Comparison of ENCODE assay signal across 8 mouse cellular contexts in genomic region chr11:98922307-98922706, GRCm38 (mm10). TPM values are rescaled to one million over a fixed set of nuclear protein-coding genes. Genes with fewer than 3 reads are reported as not detected.
DNase-seq lines count a peak whose midpoint lies in the region; ATAC-seq and TF ChIP-seq lines count a peak whose summit lies in the region.
"Not testable (repeated sequence)": the region's sequence is repeated elsewhere in the genome, so short reads cannot be mapped to it uniquely, and the experiment has no call there.

No protein-coding gene starts in this region.

- not testable (repeated sequence) for TF ChIP-seq EP300 in liver, embryonic 14.5 days (IDR thresholded peaks at IDR 0.05; ENCODE audit: low read depth)

- peak; percentile 71 for TF ChIP-seq CTCF in liver, embryonic 14.5 days (IDR thresholded peaks at IDR 0.05; ENCODE audit: low read depth)
- peak; percentile 37; the same call in 1 of the 2 replicates for TF ChIP-seq CTCF in testis, adult 2 months (IDR thresholded peaks at IDR 0.05; ENCODE audit: control insufficient read depth, insufficient read depth, insufficient replicate concordance, low read depth, low read length)

- not testable (repeated sequence) for H3K27me3 ChIP-seq in embryonic facial prominence, embryonic 13.5 days; heart, embryonic 16.5 days (ENCODE audit: control insufficient read depth, insufficient read depth, low read length); kidney, embryonic 14.5 days (ENCODE audit: control insufficient read depth, insufficient read depth, low read length); liver, embryonic 14.5 days (ENCODE audit: control insufficient read depth, insufficient read depth, low read length); neural tube, embryonic 11.5 days (ENCODE audit: control insufficient read depth, insufficient read depth, low read length); testis, adult 2 months (ENCODE audit: control insufficient read depth, insufficient read depth, low read length)

- not testable (repeated sequence) for H3K9me3 ChIP-seq in embryonic facial prominence, embryonic 13.5 days; heart, embryonic 16.5 days (replicated peaks; ENCODE audit: control insufficient read depth, low read length); kidney, embryonic 14.5 days (ENCODE audit: control insufficient read depth, low read length); liver, embryonic 14.5 days (ENCODE audit: control insufficient read depth, low read length); neural tube, embryonic 11.5 days (ENCODE audit: control insufficient read depth, low read length)

- WGBS in embryonic facial prominence, embryonic 13.5 days: 7% methylated on average over 10 of the region's 10 CpGs
- 51% methylated on average over 10 of the region's 10 CpGs for WGBS in heart, embryonic 16.5 days
- 27% methylated on average over 10 of the region's 10 CpGs for WGBS in kidney, embryonic 14.5 days
- 77% methylated on average over 10 of the region's 10 CpGs for WGBS in liver, embryonic 14.5 days (ENCODE audit: insufficient replicate concordance)
- WGBS in neural tube, embryonic 11.5 days: 43% methylated on average over 10 of the region's 10 CpGs

- H3K9ac ChIP-seq in embryonic facial prominence, embryonic 13.5 days: 0 out of 2 replicates have a peak overlapping the region, but pooled peaks have one; percentile 8
- H3K9ac ChIP-seq in heart, embryonic 16.5 days (ENCODE audit: low read length); kidney, embryonic 14.5 days (ENCODE audit: low read depth, low read length); liver, embryonic 14.5 days (replicated peaks); neural tube, embryonic 11.5 days (ENCODE audit: low read length): not testable (repeated sequence)

- H3K4me3 ChIP-seq in embryonic facial prominence, embryonic 13.5 days: peak overlapping the region; percentile 4; the same call in 1 of the 2 replicates
- not testable (repeated sequence) for H3K4me3 ChIP-seq in heart, embryonic 16.5 days (ENCODE audit: low read length); kidney, embryonic 14.5 days (ENCODE audit: low read length); liver, embryonic 14.5 days (ENCODE audit: insufficient read depth in 1 of 2, low read depth in 2 of 2, low read length in 2 of 2); neural tube, embryonic 11.5 days (ENCODE audit: low read depth, low read length); testis, adult 2 months (ENCODE audit: control insufficient read depth, low read depth, low read length)

- H3K27ac ChIP-seq in embryonic facial prominence, embryonic 13.5 days: peak overlapping the region; percentile 93
- peak overlapping the region; percentile 32 for H3K27ac ChIP-seq in heart, embryonic 16.5 days (ENCODE audit: low read length)
- H3K27ac ChIP-seq in kidney, embryonic 14.5 days (ENCODE audit: low read depth, low read length): peak overlapping the region; percentile 71; the same call in 1 of the 2 replicates
- H3K27ac ChIP-seq in liver, embryonic 14.5 days; neural tube, embryonic 11.5 days (ENCODE audit: low read depth, low read length); testis, adult 2 months (ENCODE audit: control insufficient read depth, insufficient read depth, low read depth, low read length): not testable (repeated sequence)

- not testable (repeated sequence) for ATAC-seq in embryonic facial prominence, embryonic 13.5 days (ENCODE audit: insufficient number of reproducible peaks, insufficient read depth, low FRiP score, low TSS enrichment, low read depth); heart, embryonic 16.5 days (replicated peaks; ENCODE audit: extremely low read depth, insufficient read depth, low FRiP score); liver, embryonic 14.5 days (ENCODE audit: insufficient read depth); neural tube, embryonic 11.5 days (ENCODE audit: insufficient read depth, low FRiP score, low TSS enrichment)
- ATAC-seq in kidney, embryonic 14.5 days (ENCODE audit: low FRiP score, low TSS enrichment): 0 out of 2 replicates have a peak, but pooled peaks have one; percentile 0

- H3K4me1 ChIP-seq in embryonic facial prominence, embryonic 13.5 days: peaks cover 69% of the 10 kb centered on the region
- H3K4me1 ChIP-seq in heart, embryonic 16.5 days (ENCODE audit: control insufficient read depth, insufficient read depth, low read length): peaks cover 44% of the 10 kb centered on the region
- peaks cover 40% of the 10 kb centered on the region for H3K4me1 ChIP-seq in kidney, embryonic 14.5 days (ENCODE audit: control insufficient read depth, insufficient read depth, low read length)
- H3K4me1 ChIP-seq in liver, embryonic 14.5 days (replicated peaks; ENCODE audit: control insufficient read depth in 2 of 2, insufficient read depth in 2 of 2, low read length in 1 of 2): peaks cover 5 to 15% of the 10 kb centered on the region in 2 experiments; a peak in 3 of 4 replicates
- peaks cover 29% of the 10 kb centered on the region for H3K4me1 ChIP-seq in neural tube, embryonic 11.5 days (ENCODE audit: control insufficient read depth, insufficient read depth, low read length)
- H3K4me1 ChIP-seq in testis, adult 2 months (ENCODE audit: control insufficient read depth, insufficient read depth, low read length): peaks cover 18% of the 10 kb centered on the region

- DNase-seq in CD4-positive, CD25-positive, alpha-beta regulatory T cell, adult 2 months (ENCODE audit: low read depth, low spot score): peak; percentile 86
- peak; percentile 57 for DNase-seq in adrenal gland, postnatal 25 days
- not testable (repeated sequence) for DNase-seq in liver, embryonic 14.5 days (ENCODE audit: low read depth in 3 of 3, low spot score in 3 of 3)
- peak; percentile 81 for DNase-seq in neural tube, embryonic 11.5 days (ENCODE audit: low spot score)

- not testable (repeated sequence) for TF ChIP-seq POLR2A in testis, adult 2 months (IDR thresholded peaks at IDR 0.05; ENCODE audit: control insufficient read depth, low read depth, low read length)

- peak overlapping the region; percentile 47 for H3K4me2 ChIP-seq in embryonic facial prominence, embryonic 13.5 days
- not testable (repeated sequence) for H3K4me2 ChIP-seq in heart, embryonic 16.5 days (ENCODE audit: low read depth, low read length); kidney, embryonic 14.5 days (replicated peaks; ENCODE audit: low read depth, low read length); liver, embryonic 14.5 days (ENCODE audit: low read depth); neural tube, embryonic 11.5 days (ENCODE audit: low read depth)

- peaks cover 34% of the 10 kb centered on the region for H3K36me3 ChIP-seq in embryonic facial prominence, embryonic 13.5 days
- not testable (repeated sequence) for H3K36me3 ChIP-seq in heart, embryonic 16.5 days (ENCODE audit: control insufficient read depth, insufficient read depth); neural tube, embryonic 11.5 days (ENCODE audit: control insufficient read depth, insufficient read depth, low read length); testis, adult 2 months (ENCODE audit: control insufficient read depth, insufficient read depth, low read length)
- peaks cover 34% of the 10 kb centered on the region for H3K36me3 ChIP-seq in kidney, embryonic 14.5 days (ENCODE audit: control insufficient read depth, insufficient read depth, low read length)
- H3K36me3 ChIP-seq in liver, embryonic 14.5 days (replicated peaks; ENCODE audit: control insufficient read depth, insufficient read depth, low read depth): peaks cover 63% of the 10 kb centered on the region

RNA-seq across cellular contexts. Expression of gene Rara, which starts 5.3 kb away (rescaled TPM):
- total RNA-seq in adrenal gland, postnatal 25 days (2021): 21.8 and 27.7 TPM in 2 replicates
- polyA plus RNA-seq in embryonic facial prominence, embryonic 13.5 days (2015; fragmentation: Nextera tagmentation; extraction: Ambion mirVana): 39.4 and 44.7 TPM in 2 replicates
- 28.2 and 28.6 TPM in 2 replicates for polyA plus RNA-seq in heart, embryonic 16.5 days (2015; fragmentation: Nextera tagmentation; extraction: Ambion mirVana)
- 27.7 and 36.7 TPM in 2 replicates for polyA plus RNA-seq in kidney, embryonic 14.5 days (2014; fragmentation: Nextera tagmentation; extraction: Ambion mirVana)
- 1.9 and 2.3 TPM in 2 replicates for polyA plus RNA-seq in liver, embryonic 14.5 days (2012; rRNA removed)
- 3.0 and 3.2 TPM in 2 replicates for polyA plus RNA-seq in liver, embryonic 14.5 days (2014; fragmentation: Nextera tagmentation; extraction: Ambion mirVana)
- 73.2 and 75.1 TPM in 2 replicates for polyA plus RNA-seq in neural tube, embryonic 11.5 days (2014; fragmentation: Nextera tagmentation; extraction: Ambion mirVana)
- 18.7 and 20.1 TPM in 2 replicates for polyA plus RNA-seq in testis, adult 2 months (2012; rRNA removed)

RNA-seq across cellular contexts. Expression of gene Cdc6, which starts 14.7 kb away (rescaled TPM):
- 1.7 and 4.3 TPM in 2 replicates for total RNA-seq in adrenal gland, postnatal 25 days (2021)
- polyA plus RNA-seq in embryonic facial prominence, embryonic 13.5 days (2015; fragmentation: Nextera tagmentation; extraction: Ambion mirVana): 26.9 and 31.5 TPM in 2 replicates
- 18.6 and 23.0 TPM in 2 replicates for polyA plus RNA-seq in heart, embryonic 16.5 days (2015; fragmentation: Nextera tagmentation; extraction: Ambion mirVana)
- 32.5 and 44.1 TPM in 2 replicates for polyA plus RNA-seq in kidney, embryonic 14.5 days (2014; fragmentation: Nextera tagmentation; extraction: Ambion mirVana)
- polyA plus RNA-seq in liver, embryonic 14.5 days (2012; rRNA removed): 16.9 and 28.6 TPM in 2 replicates
- polyA plus RNA-seq in liver, embryonic 14.5 days (2014; fragmentation: Nextera tagmentation; extraction: Ambion mirVana): 64.1 and 71.0 TPM in 2 replicates
- 41.6 and 44.4 TPM in 2 replicates for polyA plus RNA-seq in neural tube, embryonic 11.5 days (2014; fragmentation: Nextera tagmentation; extraction: Ambion mirVana)
- 2.5 and 2.9 TPM in 2 replicates for polyA plus RNA-seq in testis, adult 2 months (2012; rRNA removed)

RNA-seq across cellular contexts. Expression of gene Wipf2, which starts 58.9 kb away (rescaled TPM):
- total RNA-seq in adrenal gland, postnatal 25 days (2021): 18.0 and 26.4 TPM in 2 replicates
- polyA plus RNA-seq in embryonic facial prominence, embryonic 13.5 days (2015; fragmentation: Nextera tagmentation; extraction: Ambion mirVana): 6.3 and 6.8 TPM in 2 replicates
- 3.1 and 3.4 TPM in 2 replicates for polyA plus RNA-seq in heart, embryonic 16.5 days (2015; fragmentation: Nextera tagmentation; extraction: Ambion mirVana)
- polyA plus RNA-seq in kidney, embryonic 14.5 days (2014; fragmentation: Nextera tagmentation; extraction: Ambion mirVana): 6.5 and 6.7 TPM in 2 replicates
- 2.0 and 2.1 TPM in 2 replicates for polyA plus RNA-seq in liver, embryonic 14.5 days (2012; rRNA removed)
- 1.1 and 1.4 TPM in 2 replicates for polyA plus RNA-seq in liver, embryonic 14.5 days (2014; fragmentation: Nextera tagmentation; extraction: Ambion mirVana)
- polyA plus RNA-seq in neural tube, embryonic 11.5 days (2014; fragmentation: Nextera tagmentation; extraction: Ambion mirVana): 4.7 and 5.6 TPM in 2 replicates
- 4.3 and 6.4 TPM in 2 replicates for polyA plus RNA-seq in testis, adult 2 months (2012; rRNA removed)
